Mouse (Mus musculus) kidney, embryonic 14.5 days (tissue): ENCODE results near the gene Zfp423. TPM values are rescaled to one million over a fixed set of nuclear protein-coding genes. Genes with fewer than 3 reads are reported as not detected.

Source experiments
- ATAC-seq: fragments of 200-750 bp; cut with Nextera tagmentation; 2 replicates; pipeline ENCODE4 v1.8.0; 2017; ENCODE audit warnings: moderate number of reproducible peaks, mild to moderate bottlenecking, moderate TSS enrichment, moderate library complexity; ENCODE audit not compliant: low FRiP score, low TSS enrichment
- H3K27ac ChIP-seq: fragments of 300-500 bp; sonication (generic); 2 replicates; pipeline ENCODE4 v1.5.1; 2014; ENCODE audit warnings: low read depth, mild to moderate bottlenecking, low read length, moderate library complexity, mixed read lengths
- H3K27me3 ChIP-seq: fragments of 300-500 bp; sonication (generic); 2 replicates; pipeline ENCODE4 v1.6.1; 2014; ENCODE audit warnings: mild to moderate bottlenecking, low read length; ENCODE audit not compliant: control insufficient read depth, insufficient read depth
- H3K36me3 ChIP-seq: fragments of 300-500 bp; sonication (generic); 2 replicates; pipeline ENCODE4 v1.6.1; 2014; ENCODE audit warnings: low read length, mixed read lengths; ENCODE audit not compliant: control insufficient read depth, insufficient read depth
- H3K4me1 ChIP-seq: fragments of 300-500 bp; sonication (generic); 2 replicates; pipeline ENCODE4 v1.6.1; 2014; ENCODE audit warnings: low read length, mixed read lengths; ENCODE audit not compliant: control insufficient read depth, insufficient read depth
- H3K4me2 ChIP-seq: fragments of 300-500 bp; sonication (generic); replicated peaks from 2 replicates; pipeline ENCODE4 v1.6.1; 2014; ENCODE audit warnings: low read depth, mild to moderate bottlenecking, low read length
- H3K4me3 ChIP-seq: fragments of 300-500 bp; sonication (generic); 2 replicates; pipeline ENCODE4 v1.5.1; 2014; ENCODE audit warnings: mild to moderate bottlenecking, low read length
- H3K9ac ChIP-seq: fragments of 300-500 bp; sonication (generic); 2 replicates; pipeline ENCODE4 v1.6.1; 2014; ENCODE audit warnings: low read depth, mild to moderate bottlenecking, low read length, moderate library complexity
- H3K9me3 ChIP-seq: fragments of 300-500 bp; sonication (generic); 2 replicates; pipeline ENCODE4 v1.6.1; 2016; ENCODE audit warnings: low read length; ENCODE audit not compliant: control insufficient read depth
- WGBS: fragments of 180-500 bp; shearing (Covaris S2); extraction: QIAGEN DNeasy Blood & Tissue Kit; methylation state at CpG from one replicate; pipeline ENCODE4 v1.1.7; 2014; 5-methylcytosine and 5-hydroxymethylcytosine counted together
- polyA plus RNA-seq: library from polyadenylated mRNA; unstranded; fragments of >200 nt; fragmentation: Nextera tagmentation; extraction: Ambion mirVana; gene quantifications from 2 replicates; pipeline ENCODE4 v1.2.1, GENCODE M21; 2014

The Zfp423 gene
- polyA plus RNA-seq, 1 experiment from 2014 or later: 18.8 TPM

GRCm38 (mm10) chr8:87802571-87802970 is 156.8 kb downstream of the Zfp423 start:
- no peak overlapping the region for H3K27ac ChIP-seq
- no peaks in the 10 kb centered on the region for H3K36me3 ChIP-seq
- no peak overlapping the region for H3K4me3 ChIP-seq
- no peak for ATAC-seq
- no peak overlapping the region for H3K4me2 ChIP-seq
- WGBS: 51% methylated on average over 3 of the region's 3 CpGs
- peaks cover 19% of the 10 kb centered on the region; the same call in 1 of the 2 replicates for H3K4me1 ChIP-seq
- H3K27me3 ChIP-seq: no peaks in the 10 kb centered on the region
- no peaks in the 10 kb centered on the region for H3K9me3 ChIP-seq
- H3K9ac ChIP-seq: no peak overlapping the region

DNA sequence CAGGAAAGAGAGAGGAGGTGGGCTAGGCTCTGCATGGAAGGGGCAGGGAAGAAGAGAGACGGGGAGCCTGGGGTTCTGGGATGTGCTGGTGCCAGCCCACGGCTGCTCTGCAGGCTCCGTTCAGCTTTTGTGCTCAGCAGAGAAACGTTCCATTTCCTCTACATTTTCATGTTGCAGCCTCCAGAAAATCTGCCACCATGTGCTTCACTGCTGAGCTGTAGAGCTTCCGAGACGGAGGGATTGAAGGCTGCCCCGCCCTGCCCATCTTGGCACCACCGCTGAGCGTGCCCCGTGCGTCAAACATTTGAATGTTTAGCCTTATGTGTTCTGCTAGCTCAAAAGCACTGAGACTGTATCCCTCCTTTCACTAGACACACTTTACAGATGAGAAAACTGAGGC is 159.3 kb downstream of the Zfp423 start:
- Histone ChIP-seq H3K9me3 (no peaks in the 10 kb centered on the region), H3K9ac (no peak overlapping the region), H3K27ac (no peak overlapping the region), H3K36me3 (no peaks in the 10 kb centered on the region), H3K27me3 (no peaks in the 10 kb centered on the region), H3K4me3 (no peak overlapping the region), H3K4me2 (no peak overlapping the region), H3K4me1 (peaks cover 9% of the 10 kb centered on the region; the same call in 1 of the 2 replicates)
- WGBS: 87% methylated on average over 11 of the region's 11 CpGs
- no peak for ATAC-seq

DNA sequence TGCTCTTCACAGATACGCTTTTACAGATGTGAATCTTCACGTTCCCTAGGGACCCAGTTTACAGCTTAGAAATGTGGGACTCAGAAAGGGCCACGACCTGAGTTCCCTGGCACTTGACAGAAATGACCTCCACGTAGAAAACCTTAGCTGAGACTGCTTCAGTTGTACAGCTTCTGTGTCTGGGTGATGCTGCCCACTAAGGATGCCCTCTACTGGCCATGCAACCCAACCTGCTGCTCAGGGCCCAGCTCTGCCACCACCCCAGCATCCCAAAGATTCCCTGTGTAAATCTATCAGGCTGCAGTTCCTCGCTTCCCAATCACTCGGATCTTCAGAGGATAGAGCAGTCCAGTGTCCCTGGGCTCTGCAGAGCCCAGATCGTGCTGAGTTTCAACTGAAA is 163.2 kb downstream of the Zfp423 start:
- no peak for ATAC-seq
- Histone ChIP-seq H3K9me3 (no peaks in the 10 kb centered on the region), H3K36me3 (no peaks in the 10 kb centered on the region), H3K9ac (no peak overlapping the region), H3K27me3 (no peaks in the 10 kb centered on the region), H3K4me3 (no peak overlapping the region), H3K27ac (no peak overlapping the region), H3K4me1 (no peaks in the 10 kb centered on the region), H3K4me2 (no peak overlapping the region)
- 73% methylated on average over 7 of the region's 7 CpGs for WGBS

DNA sequence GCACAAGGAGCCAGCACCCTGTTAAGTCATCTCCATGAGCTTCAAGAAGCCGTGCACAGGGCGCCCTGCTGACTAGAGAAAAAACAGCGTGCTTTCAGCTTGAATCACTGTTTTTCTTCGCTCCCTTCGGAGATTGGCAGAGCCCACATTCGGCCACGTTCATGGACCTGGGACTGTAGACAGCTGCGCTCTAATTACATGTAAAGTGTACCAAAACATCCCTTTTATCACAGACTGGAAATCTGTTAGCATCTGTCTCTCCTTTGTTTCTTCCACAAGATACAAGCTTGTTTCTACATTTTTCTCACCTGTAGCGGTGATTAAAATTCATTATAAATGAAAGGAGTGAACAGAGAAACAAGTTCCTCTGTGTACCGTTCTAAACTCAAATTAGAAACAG is 164.8 kb downstream of the Zfp423 start:
- no peaks in the 10 kb centered on the region for H3K9me3 ChIP-seq
- no peaks in the 10 kb centered on the region for H3K36me3 ChIP-seq
- no peaks in the 10 kb centered on the region for H3K27me3 ChIP-seq
- no peak overlapping the region for H3K27ac ChIP-seq
- no peaks in the 10 kb centered on the region for H3K4me1 ChIP-seq
- H3K4me2 ChIP-seq: no peak overlapping the region
- no peak for ATAC-seq
- 82% methylated on average over 10 of the region's 10 CpGs for WGBS
- H3K9ac ChIP-seq: no peak overlapping the region
- H3K4me3 ChIP-seq: no peak overlapping the region

GRCm38 (mm10) chr8:87791103-87791502 is 168.3 kb downstream of the Zfp423 start:
- ATAC-seq: no peak
- 85% methylated on average over 6 of the region's 6 CpGs for WGBS

DNA sequence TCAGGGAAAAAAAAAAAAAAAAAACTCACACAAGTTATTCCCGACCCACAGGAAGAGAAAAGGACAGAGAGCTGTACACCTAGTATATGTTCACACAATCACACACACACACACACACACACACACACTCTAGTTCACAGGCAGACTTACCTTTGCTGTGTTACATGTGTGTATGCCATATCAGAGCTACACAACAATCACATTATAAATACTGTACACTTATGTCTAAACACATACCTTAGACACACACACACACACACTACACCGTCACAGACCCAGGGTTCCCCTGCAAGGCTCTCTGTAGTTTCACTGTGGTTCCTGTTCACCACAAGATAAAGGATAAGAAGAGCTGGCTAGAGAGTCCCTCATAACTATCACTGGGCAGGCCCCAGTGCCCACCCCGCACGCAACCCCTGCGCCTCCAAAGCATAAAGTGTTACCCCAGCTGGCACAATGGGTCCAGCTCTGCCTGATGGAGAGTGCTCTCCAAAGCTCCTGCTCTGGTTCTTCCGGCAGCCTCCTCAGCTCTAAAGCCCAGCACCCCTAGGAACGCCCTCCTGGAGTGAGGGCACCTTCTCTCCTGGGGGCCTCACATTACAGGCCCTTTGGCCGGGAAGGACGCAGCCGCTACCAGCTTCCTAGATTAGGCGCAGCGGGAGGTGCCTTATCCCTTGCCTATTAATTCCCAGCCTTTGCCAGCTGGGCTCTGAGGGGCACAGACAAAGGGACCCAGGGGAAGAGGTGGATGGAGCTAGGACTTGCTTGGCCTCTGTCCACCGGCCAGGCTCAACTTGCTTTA is 174.6 kb downstream of the Zfp423 start:
- Histone ChIP-seq H3K9ac (peak overlapping the region; percentile 18; the same call in 1 of the 2 replicates), H3K4me3 (no peak overlapping the region), H3K27me3 (no peaks in the 10 kb centered on the region), H3K9me3 (no peaks in the 10 kb centered on the region), H3K27ac (peak overlapping the region; percentile 62; the same call in 1 of the 2 replicates), H3K36me3 (peaks cover 32% of the 10 kb centered on the region), H3K4me1 (peaks cover 19% of the 10 kb centered on the region), H3K4me2 (no peak overlapping the region)
- 75% methylated on average over 13 of the region's 13 CpGs for WGBS
- ATAC-seq: no peak

More at GRCm38 (mm10) chr8:87791103-87791502, 168.3 kb downstream of the Zfp423 start:
- H3K4me2 ChIP-seq: no peak overlapping the region
- H3K27ac ChIP-seq: no peak overlapping the region
- H3K9me3 ChIP-seq: no peaks in the 10 kb centered on the region
- H3K36me3 ChIP-seq: no peaks in the 10 kb centered on the region
- H3K4me3 ChIP-seq: no peak overlapping the region
- no peak overlapping the region for H3K9ac ChIP-seq
- H3K27me3 ChIP-seq: no peaks in the 10 kb centered on the region
- H3K4me1 ChIP-seq: no peaks in the 10 kb centered on the region

DNA sequence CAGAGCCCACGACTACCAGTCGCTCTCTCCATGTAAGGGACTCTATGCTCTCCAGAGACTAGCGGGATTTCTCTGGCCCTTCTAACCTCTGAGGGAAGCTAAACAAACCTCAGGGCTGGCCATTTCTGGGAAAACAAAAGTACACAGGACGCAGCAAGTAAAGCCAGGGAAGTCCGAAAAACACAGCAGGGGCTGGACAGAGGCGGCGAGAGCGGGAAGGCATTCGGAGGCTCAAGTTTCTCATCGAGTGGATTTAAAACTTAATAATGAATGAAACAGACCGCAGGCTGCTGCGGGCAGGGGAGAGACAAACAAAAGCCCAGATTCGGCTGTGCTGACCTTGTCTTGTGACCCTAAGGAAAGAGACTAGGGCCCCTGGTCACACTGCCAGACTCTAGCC is 175.2 kb downstream of the Zfp423 start:
- no peak overlapping the region; the same call in 1 of the 2 replicates for H3K4me3 ChIP-seq
- peak overlapping the region; percentile 62; the same call in 1 of the 2 replicates for H3K27ac ChIP-seq
- WGBS: 11% methylated on average over 13 of the region's 13 CpGs
- peak overlapping the region; percentile 18; the same call in 1 of the 2 replicates for H3K9ac ChIP-seq
- H3K4me1 ChIP-seq: peaks cover 19% of the 10 kb centered on the region
- no peak for ATAC-seq
- 0 out of 2 replicates have a peak overlapping the region, but pooled peaks have one; percentile 10 for H3K4me2 ChIP-seq
- H3K27me3 ChIP-seq: no peaks in the 10 kb centered on the region
- no peaks in the 10 kb centered on the region for H3K9me3 ChIP-seq
- H3K36me3 ChIP-seq: peaks cover 36% of the 10 kb centered on the region

GRCm38 (mm10) chr8:87783198-87783597 is 176.2 kb downstream of the Zfp423 start:
- ATAC-seq: peak; percentile 6; the same call in 1 of the 2 replicates
- Histone ChIP-seq H3K4me1 (peaks cover 19% of the 10 kb centered on the region), H3K27me3 (no peaks in the 10 kb centered on the region), H3K9me3 (no peaks in the 10 kb centered on the region), H3K4me3 (no peak overlapping the region), H3K9ac (no peak overlapping the region), H3K4me2 (no peak overlapping the region), H3K27ac (no peak overlapping the region), H3K36me3 (peaks cover 37% of the 10 kb centered on the region)
- 79% methylated on average over 15 of the region's 15 CpGs for WGBS

GRCm38 (mm10) chr8:87777586-87777985 is 181.8 kb downstream of the Zfp423 start:
- no peak for ATAC-seq

More at GRCm38 (mm10) chr8:87777586-87777985, 181.8 kb downstream of the Zfp423 start:
- Histone ChIP-seq H3K4me1 (peaks cover 7% of the 10 kb centered on the region; the same call in 1 of the 2 replicates), H3K4me2 (no peak overlapping the region), H3K36me3 (peaks cover 33% of the 10 kb centered on the region), H3K9ac (no peak overlapping the region), H3K4me3 (no peak overlapping the region), H3K27me3 (no peaks in the 10 kb centered on the region), H3K9me3 (no peaks in the 10 kb centered on the region), H3K27ac (no peak overlapping the region)
- WGBS: 49% methylated on average over 8 of the region's 8 CpGs
